Mouse (Mus musculus) liver, postnatal 0 days (tissue): Measurements from ENCODE around the gene Filip1l. TPM values are rescaled to one million over a fixed set of nuclear protein-coding genes. Genes with fewer than 3 reads are reported as not detected.

Experiments used
- ATAC-seq: fragments of 200-750 bp; cut with Nextera tagmentation; 2 replicates; pipeline ENCODE4 v1.8.0; 2017; ENCODE audit warnings: mild to moderate bottlenecking, moderate library complexity
- DNase-seq: peaks from one replicate; pipeline ENCODE4 v3.0.0-alpha.2; 2016
- H3K27ac ChIP-seq: fragments of 300-500 bp; sonication (generic); 2 replicates; pipeline ENCODE4 v1.5.1; 2014; ENCODE audit warnings: antibody characterized with exemption, moderate library complexity, mild to moderate bottlenecking, low read depth
- H3K27me3 ChIP-seq: fragments of 300-500 bp; sonication (generic); 2 replicates; pipeline ENCODE4 v1.6.1; 2014; ENCODE audit warnings: low read length, control low read depth, mixed read lengths; ENCODE audit not compliant: insufficient read depth
- H3K36me3 ChIP-seq: fragments of 300-500 bp; sonication (generic); replicated peaks from 2 replicates; pipeline ENCODE4 v1.6.1; 2014; ENCODE audit warnings: mild to moderate bottlenecking, control low read depth, low read length, moderate library complexity, mixed read lengths; ENCODE audit not compliant: insufficient read depth
- H3K4me1 ChIP-seq: fragments of 300-500 bp; sonication (generic); 2 replicates; pipeline ENCODE4 v1.6.1; 2014; ENCODE audit warnings: antibody characterized with exemption, mild to moderate bottlenecking, control low read depth; ENCODE audit not compliant: insufficient read depth
- H3K4me2 ChIP-seq: fragments of 300-500 bp; sonication (generic); 2 replicates; pipeline ENCODE4 v1.6.1; 2014; ENCODE audit warnings: low read depth, mild to moderate bottlenecking, low read length, moderate library complexity, mixed read lengths
- H3K4me3 ChIP-seq: fragments of 300-500 bp; sonication (generic); 2 replicates; pipeline ENCODE4 v1.5.1; 2014; ENCODE audit warnings: low read depth, low read length
- H3K9ac ChIP-seq: fragments of 300-500 bp; sonication (generic); replicated peaks from 2 replicates; pipeline ENCODE4 v1.6.1; 2014; ENCODE audit warnings: mild to moderate bottlenecking, moderate library complexity
- H3K9me3 ChIP-seq: fragments of 300-500 bp; sonication (generic); 2 replicates; pipeline ENCODE4 v1.6.1; 2016; ENCODE audit warnings: mild to moderate bottlenecking, control low read depth, low read length, mixed read lengths
- CTCF ChIP-seq: sonication (generic); IDR thresholded peaks from 2 replicates; pipeline ENCODE4 v1.5.1; 2016; ENCODE audit warnings: antibody characterized with exemption, low read depth
- EP300 ChIP-seq: IDR thresholded peaks from 2 replicates; pipeline ENCODE4 v1.6.1; 2016; ENCODE audit warnings: antibody characterized with exemption, low read depth, mild to moderate bottlenecking
- WGBS: fragments of 180-500 bp; shearing (Covaris S2); extraction: QIAGEN DNeasy Blood & Tissue Kit; methylation state at CpG from one replicate; pipeline ENCODE4 v1.1.7; 2014; ENCODE audit not compliant: insufficient replicate concordance; 5-methylcytosine and 5-hydroxymethylcytosine counted together
- polyA plus RNA-seq: library from polyadenylated mRNA; unstranded; fragments of >200 nt; fragmentation: Nextera tagmentation; extraction: Ambion mirVana; gene quantifications from 2 replicates; pipeline ENCODE4 v1.2.1, GENCODE M21; 2015

Gene Filip1l
- polyA plus RNA-seq, 1 experiment from 2014 or later = 6.2 TPM

- Histone ChIP-seq H3K27ac (no peak overlapping the region), H3K27me3 (no peaks in the 10 kb centered on the region), H3K4me1 (no peaks in the 10 kb centered on the region), H3K36me3 (no peaks in the 10 kb centered on the region), H3K4me2 (no peak overlapping the region), H3K4me3 (no peak overlapping the region), H3K9me3 (no peaks in the 10 kb centered on the region), H3K9ac (no peak overlapping the region)
- 77% methylated on average over 3 of the region's 3 CpGs for WGBS
- ATAC-seq (no peak), DNase-seq (no peak)
- TF ChIP-seq CTCF (no peak), EP300 (no peak)
Observed at GRCm38 (mm10) chr16:57349039-57349438, 3.9 kb upstream of the Filip1l start.

- no peaks in the 10 kb centered on the region for H3K9me3 ChIP-seq
- no peaks in the 10 kb centered on the region for H3K36me3 ChIP-seq
- 44% methylated on average over 3 of the region's 3 CpGs for WGBS
- DNase-seq (no peak), ATAC-seq (no peak)
- no peak for TF ChIP-seq EP300
- no peak for TF ChIP-seq CTCF
- no peak overlapping the region for H3K4me3 ChIP-seq
- no peaks in the 10 kb centered on the region for H3K27me3 ChIP-seq
- H3K27ac ChIP-seq = no peak overlapping the region
- no peaks in the 10 kb centered on the region for H3K4me1 ChIP-seq
- no peak overlapping the region for H3K4me2 ChIP-seq
- H3K9ac ChIP-seq = no peak overlapping the region
Observed at GRCm38 (mm10) chr16:57349689-57350088, 3.2 kb upstream of the Filip1l start.

GRCm38 (mm10) chr16:57353166-57353721 is 351 bp downstream of the Filip1l start:
- Histone ChIP-seq H3K9me3 (no peaks in the 10 kb centered on the region), H3K4me2 (no peak overlapping the region), H3K4me3 (no peak overlapping the region), H3K9ac (no peak overlapping the region), H3K4me1 (no peaks in the 10 kb centered on the region), H3K36me3 (no peaks in the 10 kb centered on the region), H3K27ac (no peak overlapping the region), H3K27me3 (no peaks in the 10 kb centered on the region)
- TF ChIP-seq EP300 (no peak), CTCF (no peak)
- WGBS = 84% methylated on average over 11 of the region's 11 CpGs
- DNase-seq (no peak), ATAC-seq (no peak)

- Histone ChIP-seq H3K9me3 (no peaks in the 10 kb centered on the region), H3K27me3 (no peaks in the 10 kb centered on the region), H3K4me1 (no peaks in the 10 kb centered on the region), H3K36me3 (no peaks in the 10 kb centered on the region), H3K4me2 (no peak overlapping the region), H3K4me3 (no peak overlapping the region), H3K27ac (no peak overlapping the region), H3K9ac (no peak overlapping the region)
- 79% methylated on average over 6 of the region's 6 CpGs for WGBS
- ATAC-seq = no peak
- no peak for DNase-seq
- TF ChIP-seq CTCF (no peak), EP300 (no peak)
Observed at GRCm38 (mm10) chr16:57353932-57354331, 1.0 kb downstream of the Filip1l start.

GRCm38 (mm10) chr16:57356454-57356853 is 3.6 kb downstream of the Filip1l start:
- Histone ChIP-seq H3K4me1 (no peaks in the 10 kb centered on the region), H3K4me3 (no peak overlapping the region), H3K9ac (no peak overlapping the region), H3K9me3 (no peaks in the 10 kb centered on the region), H3K4me2 (no peak overlapping the region), H3K27ac (no peak overlapping the region), H3K36me3 (no peaks in the 10 kb centered on the region), H3K27me3 (no peaks in the 10 kb centered on the region)
- TF ChIP-seq CTCF (no peak), EP300 (no peak)
- ATAC-seq = no peak
- WGBS = 76% methylated on average over 6 of the region's 6 CpGs
- no peak for DNase-seq

GRCm38 (mm10) chr16:57357011-57357410 is 4.1 kb downstream of the Filip1l start:
- no peak for DNase-seq
- H3K27ac ChIP-seq = no peak overlapping the region
- no peak overlapping the region for H3K4me2 ChIP-seq
- 84% methylated on average over 6 of the region's 6 CpGs for WGBS
- no peak overlapping the region for H3K4me3 ChIP-seq
- H3K9me3 ChIP-seq = no peaks in the 10 kb centered on the region
- no peak overlapping the region for H3K9ac ChIP-seq
- no peaks in the 10 kb centered on the region for H3K4me1 ChIP-seq
- no peaks in the 10 kb centered on the region for H3K36me3 ChIP-seq
- H3K27me3 ChIP-seq = no peaks in the 10 kb centered on the region
- ATAC-seq = no peak
- no peak for TF ChIP-seq CTCF
- no peak for TF ChIP-seq EP300

GRCm38 (mm10) chr16:57359251-57359650 is 6.4 kb downstream of the Filip1l start:
- ATAC-seq (no peak), DNase-seq (no peak)
- no peak for TF ChIP-seq CTCF
- TF ChIP-seq EP300 = no peak
- Histone ChIP-seq H3K4me1 (no peaks in the 10 kb centered on the region; the same call in 1 of the 2 replicates), H3K27ac (no peak overlapping the region), H3K9ac (no peak overlapping the region), H3K4me2 (no peak overlapping the region), H3K27me3 (no peaks in the 10 kb centered on the region), H3K9me3 (no peaks in the 10 kb centered on the region), H3K36me3 (no peaks in the 10 kb centered on the region), H3K4me3 (no peak overlapping the region)
- WGBS = 87% methylated on average over 10 of the region's 10 CpGs
